Mouse (Mus musculus): Measurements from ENCODE around the gene Anp32e.
"Not testable (repeated sequence)": the region's sequence is repeated elsewhere in the genome, so short reads cannot be mapped to it uniquely, and the experiment has no call there.

Gene Anp32e

DNA sequence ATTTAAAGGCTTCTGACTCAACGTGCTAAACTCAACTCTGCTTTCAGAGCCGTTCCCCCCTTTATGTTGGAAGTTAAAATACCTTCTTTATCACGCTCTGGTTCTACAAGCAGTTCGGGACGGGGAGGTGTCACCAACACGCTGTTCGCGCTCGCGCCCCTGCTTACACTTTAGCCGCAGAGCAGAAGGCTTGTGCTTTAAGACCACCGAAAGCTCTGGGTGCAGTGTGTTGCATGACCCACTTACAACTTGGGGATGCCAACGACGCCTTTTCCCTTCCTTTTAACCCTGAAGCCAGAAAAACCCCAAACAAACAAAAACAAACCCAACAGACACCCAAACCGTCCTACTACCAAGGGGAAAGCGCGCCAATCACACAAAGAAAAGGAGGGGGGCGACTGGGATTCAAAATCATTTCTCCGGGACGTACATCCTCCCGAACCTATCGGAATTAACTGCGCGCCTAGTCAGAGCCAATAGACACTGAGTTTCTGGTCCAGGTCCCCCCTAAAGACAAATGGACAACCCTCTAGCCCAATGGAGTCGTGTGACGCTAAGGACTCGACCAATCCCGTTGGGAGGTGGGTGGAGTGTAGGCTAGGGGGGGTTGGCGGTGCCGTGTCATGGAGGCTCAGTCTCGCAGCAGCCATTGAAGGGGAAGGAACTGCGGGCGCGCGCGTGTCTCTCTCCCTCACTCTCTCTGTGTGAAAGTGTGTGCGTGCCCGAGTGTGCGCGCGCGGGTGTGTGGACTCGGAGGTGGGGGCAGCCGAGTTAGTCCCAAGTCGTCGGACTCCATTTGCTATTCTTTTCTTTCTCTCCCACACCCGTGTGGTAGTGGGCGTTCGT is at the start of gene Anp32e:
Anp32e (plus strand) TSS at position 589 of the 846 bp plus-strand sequence.
- DNase-seq (ENCODE audit: low spot score), result peak; percentile 99

DNA sequence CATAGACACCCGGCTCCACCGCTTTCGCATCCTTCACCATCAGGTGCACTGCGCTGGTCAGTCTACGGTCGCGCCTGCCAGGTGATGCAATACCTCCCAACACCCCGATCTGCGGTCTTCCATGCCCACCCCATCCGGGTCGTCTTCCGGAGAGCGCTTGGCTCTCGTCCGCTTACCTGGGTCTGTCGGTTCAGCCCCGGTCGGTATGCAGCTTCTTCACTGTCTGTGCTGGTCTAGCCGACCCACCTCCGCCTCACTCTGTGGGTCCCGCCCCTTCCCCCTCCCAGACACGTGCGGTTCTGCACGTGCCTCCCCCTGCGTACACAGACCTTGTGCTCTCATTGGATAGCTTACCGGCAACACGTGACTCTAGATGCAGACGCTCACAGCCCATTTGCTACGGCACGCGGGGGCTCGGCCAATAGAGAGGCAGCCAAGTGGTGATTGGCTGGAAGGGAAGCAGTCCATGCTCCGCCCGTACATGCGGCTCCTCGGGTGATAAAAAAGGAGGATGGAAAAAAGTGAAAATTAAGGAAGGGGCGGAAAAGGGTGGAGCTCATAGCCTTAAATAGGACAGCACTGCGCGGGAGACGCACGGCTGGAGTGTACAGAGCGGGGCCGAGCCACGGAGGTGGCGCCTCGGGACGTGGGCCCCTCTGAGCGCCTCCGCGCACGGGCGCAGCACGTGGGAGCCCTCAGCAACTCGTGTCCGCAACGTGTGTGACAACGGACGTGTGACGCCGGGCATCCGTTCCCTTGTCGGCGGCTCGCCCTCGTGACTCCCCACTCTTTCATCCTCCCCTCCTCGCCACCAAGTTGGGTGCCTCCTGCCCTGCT is 46.8 kb upstream of the Anp32e start, which contains the start of gene Ciart:
Ciart (minus strand) TSS at position 273 of the 837 bp plus-strand sequence.
- peak; percentile 98 for DNase-seq (ENCODE audit: low spot score)

DNA sequence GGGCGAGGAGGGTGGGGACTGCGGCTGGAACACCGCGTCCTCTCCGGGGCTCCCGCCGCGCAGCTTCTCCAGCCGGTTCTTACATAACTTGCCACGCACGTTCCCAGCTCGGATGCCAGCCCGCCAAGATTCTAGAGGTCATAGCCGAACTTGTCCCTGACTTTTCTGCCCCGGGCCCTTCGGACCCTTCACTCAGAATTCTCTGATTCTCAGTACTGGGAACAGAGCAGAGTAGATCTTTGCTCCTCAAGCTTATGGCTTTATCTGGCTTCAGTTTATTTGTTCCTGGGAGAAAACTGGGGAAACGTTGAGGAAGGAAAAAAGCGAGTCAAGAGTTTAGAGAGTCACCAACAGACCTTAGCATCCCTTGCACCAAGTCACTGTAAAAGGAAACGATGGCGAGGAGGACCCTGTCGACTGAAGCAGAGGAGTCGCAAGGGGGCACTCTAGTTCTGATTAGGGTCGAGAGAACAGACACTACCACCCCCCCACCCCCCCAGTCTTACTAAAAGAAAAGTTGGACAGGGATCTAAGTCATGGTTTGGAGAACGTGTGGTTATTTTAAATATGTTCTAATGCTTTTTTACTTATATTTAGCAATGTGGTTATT is 46.1 kb upstream of the Anp32e start:
- peak; percentile 82 for DNase-seq (ENCODE audit: low spot score)

DNA sequence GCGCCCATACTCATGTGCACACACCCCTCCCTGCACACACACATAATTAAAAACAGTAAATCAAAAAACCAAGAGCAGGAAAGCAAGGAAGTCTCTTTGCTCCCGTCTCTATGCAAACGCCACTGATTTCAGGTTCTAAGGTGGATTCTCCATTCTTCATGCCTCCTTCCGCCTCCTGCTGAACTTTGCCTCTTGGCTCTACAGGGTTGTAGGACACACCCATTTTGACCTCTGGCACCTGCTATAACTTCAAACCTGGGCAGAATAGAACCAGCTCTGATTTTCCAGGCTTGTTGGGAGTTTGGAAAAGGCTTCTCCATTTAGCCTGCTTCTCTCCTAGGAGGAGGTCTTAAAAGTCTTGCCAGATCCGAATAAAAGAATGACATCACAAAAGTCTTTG is 44.6 kb upstream of the Anp32e start:
- no peak for DNase-seq (ENCODE audit: low spot score)

DNA sequence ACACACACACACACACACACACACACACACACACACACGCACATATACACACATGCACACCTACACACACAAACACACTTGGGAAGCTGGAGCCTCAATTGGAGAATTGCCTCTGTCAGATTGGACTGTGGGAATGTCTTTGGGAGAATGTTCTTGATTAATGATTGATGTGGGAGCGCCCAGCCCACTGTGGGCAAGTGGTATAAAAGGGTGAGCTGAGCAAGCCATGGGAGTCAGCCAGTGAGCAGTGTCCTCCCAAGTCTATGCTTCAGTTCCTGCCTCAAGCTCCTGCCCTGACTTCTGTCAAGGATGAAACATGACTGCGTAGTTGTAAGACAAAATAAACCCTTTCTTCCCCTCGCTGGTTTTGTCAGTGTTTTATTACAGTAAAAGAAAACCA is 41.5 kb upstream of the Anp32e start:
- no peak for DNase-seq (ENCODE audit: low spot score)

DNA sequence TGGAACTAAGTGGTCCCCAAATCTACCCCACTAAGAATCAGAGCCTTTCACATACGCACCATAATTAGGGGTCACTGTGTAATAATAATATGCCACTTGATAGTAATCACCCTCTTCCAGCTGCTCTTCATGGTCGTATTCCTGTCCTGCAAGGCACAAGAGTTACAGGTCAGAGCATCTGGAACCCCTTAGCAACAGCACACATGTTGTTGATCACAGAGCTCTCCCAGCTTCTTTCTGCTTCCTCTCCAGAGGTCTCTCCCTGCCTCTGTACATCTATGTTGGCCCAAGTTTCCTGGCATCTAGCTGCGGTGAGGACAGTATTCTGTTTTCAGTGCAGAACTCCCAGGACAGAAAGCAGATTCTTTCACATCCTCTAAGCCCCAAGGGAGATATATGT is 39.4 kb upstream of the Anp32e start:
- peak; percentile 55 for DNase-seq (ENCODE audit: low spot score)

DNA sequence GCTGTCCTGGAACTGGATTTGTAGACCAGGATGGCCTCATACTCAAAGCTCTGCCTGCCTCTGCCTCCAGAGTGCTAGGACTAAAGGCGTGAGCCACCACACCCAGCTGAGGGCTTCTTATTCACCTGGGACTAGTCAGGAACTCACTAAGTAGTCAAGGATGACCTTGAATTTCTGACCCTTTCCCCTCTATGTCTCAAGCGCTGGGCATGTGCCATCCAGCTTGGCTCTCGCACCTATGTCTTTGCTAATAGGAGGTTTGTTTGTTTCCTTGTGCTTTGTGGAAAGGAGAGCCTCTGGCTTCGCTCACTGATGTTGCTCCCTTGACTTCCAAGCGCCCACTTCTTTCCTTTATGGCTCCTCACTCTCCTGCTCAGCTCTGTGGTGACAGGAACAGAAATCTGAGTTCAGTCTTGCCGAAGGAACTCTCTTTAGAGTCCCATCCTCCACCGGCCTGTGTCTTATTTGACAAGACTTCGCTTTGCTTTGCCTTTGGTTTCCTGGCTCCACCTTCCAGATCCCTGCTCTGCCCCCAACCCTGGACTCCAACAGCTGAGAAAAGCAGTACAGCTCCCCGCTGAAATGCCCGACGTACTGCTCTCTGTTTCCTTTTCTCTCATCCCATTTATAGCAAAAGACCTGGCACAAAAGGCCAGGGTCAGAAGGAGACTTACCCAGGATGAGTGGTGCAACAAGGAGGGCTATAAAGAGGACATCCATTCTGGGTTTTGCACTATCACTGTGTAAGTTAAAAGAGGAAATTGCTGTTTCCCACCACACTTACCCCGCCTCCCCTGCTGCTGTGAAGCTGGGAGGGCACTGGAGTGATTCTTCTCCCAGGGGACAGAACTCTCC is 37.6 kb upstream of the Anp32e start, which contains the start of gene BC028528:
BC028528 (minus strand) TSS at position 795 of the 855 bp plus-strand sequence.
- peak; percentile 75 for DNase-seq (ENCODE audit: low spot score)

DNA sequence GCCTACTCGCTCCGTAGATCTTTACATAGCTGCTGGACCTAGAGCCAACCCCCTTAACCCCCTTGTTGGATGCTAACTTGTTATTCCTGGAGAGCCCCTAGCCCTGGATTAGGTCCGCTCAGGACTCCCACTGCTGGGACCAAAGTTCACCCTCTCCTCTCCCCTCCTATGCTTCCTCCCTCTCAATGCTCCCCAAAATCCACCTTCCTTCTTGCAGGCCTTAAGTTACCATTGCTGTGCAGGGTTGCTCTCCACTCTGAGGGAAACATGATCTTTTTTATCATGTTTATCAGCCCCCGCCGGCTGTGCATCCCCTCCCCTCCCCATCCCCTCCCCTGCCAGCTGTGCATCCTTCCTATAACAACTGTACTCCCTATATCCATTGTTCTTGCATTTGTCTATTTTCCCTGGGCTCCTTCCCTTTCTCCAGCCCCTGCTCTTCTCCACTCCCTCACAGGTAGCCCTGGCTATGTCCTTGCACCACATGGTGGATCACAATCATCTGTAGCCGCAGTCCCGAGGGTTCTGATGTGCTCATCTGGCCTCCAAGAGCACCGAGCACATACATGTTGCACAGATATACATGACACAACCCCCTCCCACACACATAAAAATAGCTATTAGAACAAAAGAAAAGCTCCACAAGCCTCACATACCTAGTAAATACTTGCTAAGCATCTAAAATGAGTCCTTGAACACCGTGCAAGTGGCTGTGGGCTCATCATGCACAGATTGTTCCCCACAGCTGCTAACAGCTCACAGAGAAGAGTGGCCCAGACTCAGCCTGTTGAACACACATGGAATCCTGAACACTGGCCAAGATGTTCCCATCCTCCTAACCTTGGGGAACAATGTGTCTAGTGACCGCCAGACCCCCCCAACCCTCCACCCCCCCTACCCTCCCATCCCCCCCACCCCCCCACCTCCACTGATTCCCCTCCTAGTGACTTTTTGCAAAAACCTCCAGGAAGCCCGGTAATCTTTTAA is 36.7 kb upstream of the Anp32e start:
- no peak for DNase-seq (ENCODE audit: low spot score)

DNA sequence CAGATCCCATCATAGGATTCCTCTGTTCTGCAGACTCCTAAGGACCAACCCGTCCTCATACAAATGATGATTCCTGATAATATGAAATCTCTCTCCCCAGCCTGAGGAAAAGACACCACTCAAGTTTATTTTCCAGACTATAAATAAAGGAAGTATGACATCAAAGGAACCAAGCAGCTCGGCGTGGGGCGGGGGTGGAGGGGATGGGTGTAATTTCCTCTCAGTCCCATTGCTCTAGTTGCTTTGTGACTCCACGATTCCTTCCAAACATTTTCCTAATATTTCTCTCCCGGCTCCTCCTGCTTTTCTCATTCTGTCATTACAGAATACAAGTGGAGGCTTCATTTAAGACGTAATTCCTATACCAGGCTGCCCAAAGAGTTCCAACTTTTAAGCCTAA is 35.9 kb upstream of the Anp32e start:
- DNase-seq (ENCODE audit: low spot score), result no peak

DNA sequence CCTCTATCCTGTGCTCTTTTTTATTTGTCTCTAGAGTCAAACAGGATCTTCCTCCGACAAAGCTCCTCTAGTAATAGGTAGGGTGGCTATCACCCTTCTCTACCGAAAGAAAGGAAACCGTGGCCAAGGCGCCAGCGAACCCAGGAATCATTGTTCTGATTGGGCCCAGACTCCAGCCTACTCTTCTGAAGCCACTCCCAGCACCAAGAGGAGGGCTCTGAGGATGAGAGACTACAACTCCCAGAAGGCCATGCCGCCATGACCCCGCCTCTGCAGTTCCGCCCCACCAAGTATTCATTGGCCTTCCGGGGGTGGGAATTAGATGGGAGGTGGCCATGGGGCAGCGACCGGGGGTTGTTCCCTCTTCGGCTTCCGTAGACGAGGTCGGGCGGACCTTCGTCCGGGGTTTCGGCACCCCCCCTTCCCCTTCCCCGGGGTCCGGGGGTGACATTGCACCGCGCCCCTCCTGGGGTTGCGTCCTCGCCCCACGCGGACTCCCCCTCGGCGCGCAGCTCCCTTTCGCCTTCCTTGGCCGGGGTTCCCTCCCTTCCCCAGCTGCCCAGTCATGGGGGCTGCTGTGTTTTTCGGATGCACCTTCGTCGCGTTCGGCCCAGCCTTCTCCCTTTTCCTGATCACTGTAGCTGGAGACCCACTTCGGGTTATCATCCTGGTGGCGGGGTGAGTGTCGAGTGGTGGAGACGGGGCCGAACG is 35.3 kb upstream of the Anp32e start, which contains the start of gene Aph1a:
Aph1a (plus strand) TSS at position 364 of the 711 bp plus-strand sequence.
- peak; percentile 97 for DNase-seq (ENCODE audit: low spot score)

DNA sequence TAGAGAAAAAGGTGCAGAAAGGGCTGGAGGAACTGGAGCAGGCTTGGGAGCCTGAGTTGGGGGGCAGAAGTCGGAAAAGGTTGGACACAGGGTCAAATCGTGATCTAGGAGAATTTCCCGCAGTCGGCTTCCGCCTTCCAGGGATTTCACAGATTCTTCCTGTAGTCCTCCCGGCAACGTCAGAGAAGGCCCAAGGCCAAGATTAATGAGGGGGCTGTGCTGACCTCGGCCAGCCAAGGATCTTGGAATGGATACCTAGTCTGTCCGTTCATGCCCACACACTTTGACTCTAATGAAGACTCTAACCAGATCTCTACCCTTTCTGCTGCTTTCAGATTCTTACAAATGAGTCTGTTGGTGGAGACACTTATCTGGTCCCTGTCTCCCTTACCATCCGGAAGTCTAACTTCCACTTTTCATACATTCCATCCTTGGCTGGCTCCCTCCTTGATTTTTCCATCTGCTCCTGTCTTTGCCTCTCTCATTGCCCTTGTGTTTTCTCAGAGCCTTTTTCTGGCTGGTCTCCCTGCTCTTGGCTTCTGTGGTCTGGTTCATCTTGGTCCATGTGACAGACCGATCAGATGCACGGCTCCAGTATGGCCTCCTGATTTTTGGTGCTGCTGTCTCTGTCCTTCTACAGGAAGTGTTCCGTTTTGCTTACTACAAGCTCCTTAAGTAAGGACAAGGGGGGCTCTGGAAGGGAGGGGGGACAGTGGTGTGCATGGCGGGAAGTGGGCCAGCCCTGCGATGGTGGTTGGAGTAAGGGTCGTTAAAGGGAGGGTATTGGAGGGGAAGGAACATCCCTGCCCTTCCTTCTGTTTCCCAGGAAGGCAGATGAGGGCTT is 34.5 kb upstream of the Anp32e start:
- peak; percentile 67 for DNase-seq (ENCODE audit: low spot score)

DNA sequence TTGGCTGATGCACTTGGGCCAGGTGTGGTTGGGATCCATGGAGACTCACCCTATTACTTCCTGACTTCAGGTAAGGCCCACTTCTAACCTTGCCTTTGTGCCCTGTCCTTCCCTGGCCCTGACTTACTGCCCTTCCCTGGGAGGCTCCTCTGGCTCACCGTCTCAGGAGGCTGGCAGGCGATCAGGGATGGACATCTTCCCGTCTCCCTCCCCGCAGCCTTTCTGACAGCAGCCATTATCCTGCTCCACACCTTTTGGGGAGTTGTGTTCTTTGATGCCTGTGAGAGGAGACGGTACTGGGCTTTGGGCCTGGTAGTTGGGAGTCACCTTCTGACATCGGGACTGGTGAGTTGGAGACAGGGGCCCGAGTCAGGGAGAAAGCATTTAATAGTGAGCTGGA is 33.5 kb upstream of the Anp32e start:
- DNase-seq (ENCODE audit: low spot score), result not testable (repeated sequence)

DNA sequence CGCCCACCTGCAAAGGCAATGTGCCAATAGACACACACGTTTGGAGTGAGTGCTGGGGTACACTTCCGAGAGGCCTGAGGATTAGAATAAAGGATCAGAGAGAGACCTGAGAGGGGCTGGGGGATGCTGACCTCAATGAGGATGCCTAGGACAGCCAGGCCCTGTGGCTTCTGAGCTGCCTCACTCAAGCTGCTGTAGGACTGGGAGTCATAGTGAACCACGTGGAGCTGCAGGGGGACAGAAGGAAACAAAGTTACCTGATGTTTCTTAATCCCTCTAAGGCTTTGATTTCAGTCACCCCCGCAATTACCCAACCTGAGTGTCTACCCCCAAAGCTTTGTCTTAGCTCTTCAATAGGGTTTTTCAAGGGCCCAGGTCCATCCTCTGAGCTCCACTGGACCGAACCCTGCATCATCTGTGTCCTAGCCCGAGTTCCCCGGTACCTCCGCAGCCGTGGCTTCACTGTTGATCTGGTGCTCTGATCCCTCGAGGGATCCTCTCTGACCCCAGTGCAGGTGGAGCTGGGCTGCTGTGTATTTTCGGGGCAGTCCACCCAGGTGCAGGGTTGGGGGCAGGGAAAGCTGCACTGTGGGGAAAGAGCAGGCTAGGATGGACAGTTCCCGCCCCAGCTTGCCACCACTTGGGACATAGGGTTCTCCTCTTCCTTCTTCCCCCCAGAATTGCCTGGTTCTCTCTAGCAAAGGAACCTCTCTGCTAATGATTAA is 29.1 kb upstream of the Anp32e start:
- DNase-seq (ENCODE audit: low spot score), result no peak

DNA sequence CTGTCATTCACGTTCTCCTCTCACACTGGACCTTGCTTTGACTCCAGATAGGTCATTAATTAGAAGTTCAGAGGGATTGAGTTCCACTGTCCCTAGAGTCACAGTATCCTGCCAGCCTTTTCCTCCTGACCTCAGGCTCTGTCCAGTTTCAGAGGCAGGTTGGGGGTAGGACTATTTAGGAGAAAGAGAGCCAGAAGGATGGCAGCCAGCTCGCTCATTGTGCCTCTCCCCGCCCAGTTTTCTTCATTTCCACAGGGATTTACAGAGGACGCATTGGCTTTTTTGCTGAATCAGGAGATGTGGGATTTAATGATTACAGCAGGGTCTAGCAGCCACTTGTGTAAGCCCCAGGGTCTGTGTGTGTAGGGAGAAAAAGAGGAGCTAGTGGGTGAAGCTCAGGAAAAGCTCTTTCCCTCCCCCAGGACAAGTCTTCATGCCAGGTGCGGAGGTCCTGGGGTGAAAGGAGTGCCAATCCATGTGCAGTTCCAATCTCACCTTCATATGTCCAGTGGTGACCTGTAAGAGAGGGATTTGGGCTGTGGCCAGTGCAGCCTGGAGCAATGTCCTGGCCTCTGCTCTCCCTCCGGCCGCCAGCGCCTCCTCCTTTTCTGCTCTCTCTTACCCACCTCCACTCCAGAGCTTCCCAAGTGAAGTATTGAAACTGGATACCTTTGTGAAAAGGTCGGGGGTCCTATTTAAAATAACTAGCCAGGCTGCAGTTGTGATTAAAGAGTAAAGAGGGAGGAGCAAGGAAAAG is 27.3 kb upstream of the Anp32e start:
- no peak for DNase-seq (ENCODE audit: low spot score)

DNA sequence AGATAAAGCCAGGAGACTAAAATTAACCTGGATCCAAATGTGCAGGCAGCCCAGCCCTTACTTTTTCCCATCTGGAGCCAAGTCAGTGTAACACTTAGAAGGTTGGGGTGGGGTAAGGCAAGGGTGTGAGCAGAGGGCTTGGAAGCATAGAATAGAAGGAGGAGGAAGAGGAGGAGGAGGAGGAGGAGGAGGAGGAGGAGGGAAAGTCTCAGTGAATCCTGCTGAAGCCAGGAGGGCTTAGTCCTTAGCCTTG is 26.7 kb upstream of the Anp32e start:
- DNase-seq (ENCODE audit: low spot score), result no peak

DNA sequence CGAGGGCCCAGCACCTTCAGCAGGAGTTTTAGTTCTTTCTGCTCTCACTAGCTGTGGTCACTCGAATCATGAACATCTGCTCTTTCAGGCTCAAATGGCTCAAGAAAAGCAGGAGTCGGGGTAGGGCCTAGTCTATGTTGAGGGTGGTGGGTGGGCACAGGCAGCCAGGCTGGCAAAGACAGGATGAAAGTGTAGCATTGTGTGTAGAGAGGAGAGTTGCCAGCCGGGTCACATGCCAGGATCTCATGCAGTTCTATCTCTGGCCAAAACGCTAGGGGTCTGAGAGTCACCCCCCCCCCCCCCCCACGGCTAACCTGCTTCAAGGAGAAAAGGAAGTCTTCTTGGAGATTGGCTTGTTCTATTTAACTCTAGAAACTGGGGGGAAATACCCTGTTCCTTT is 26.4 kb upstream of the Anp32e start:
- DNase-seq (ENCODE audit: low spot score), result no peak

DNA sequence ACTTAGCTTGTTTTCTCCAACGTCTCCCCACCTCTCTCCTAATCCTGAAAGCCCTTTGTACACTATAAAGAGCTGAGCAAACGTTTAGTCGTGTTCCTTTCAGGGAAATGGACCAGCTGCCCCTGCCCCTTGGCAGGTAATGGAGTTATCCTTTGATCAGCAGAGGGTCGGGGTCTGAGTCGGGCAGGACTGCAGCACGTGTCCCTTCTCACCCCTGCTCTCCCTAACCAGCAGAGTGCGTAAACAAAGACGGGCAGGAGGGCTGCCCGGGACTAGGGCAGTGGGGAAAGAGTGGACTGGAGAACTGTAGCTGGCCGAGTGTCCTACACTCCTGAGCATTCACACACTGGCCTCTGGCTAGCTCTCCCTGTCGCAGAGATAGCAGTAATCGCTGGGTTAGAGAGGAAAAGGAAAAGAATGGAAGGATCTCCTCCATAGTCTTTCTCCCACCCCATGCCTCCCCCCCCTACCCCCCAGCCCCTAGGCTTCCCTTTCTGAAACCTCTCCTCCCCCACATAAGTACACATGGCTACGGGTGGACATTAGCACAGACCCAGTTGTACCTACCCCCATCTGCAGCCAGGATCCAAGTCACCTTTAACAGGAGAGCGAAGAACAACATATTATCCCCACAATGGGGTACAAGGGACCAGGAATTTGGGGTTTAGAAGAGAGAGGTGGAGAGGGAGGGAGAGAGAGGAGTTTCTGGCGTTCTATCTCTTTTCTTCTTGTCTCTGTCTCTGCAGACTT is 25.1 kb upstream of the Anp32e start:
- DNase-seq (ENCODE audit: low spot score), result peak; percentile 72

Measured in embryo, embryonic 10 days (tissue).